Mouse (Mus musculus): ENCODE data around the gene Cacna1d. TPM values are rescaled to one million over a fixed set of nuclear protein-coding genes. Genes with fewer than 3 reads are reported as not detected.

Cacna1d gene
- total and polyA plus RNA-seq, 3 experiments: 0.04 to 0.66 (median 0.08) TPM

DNA sequence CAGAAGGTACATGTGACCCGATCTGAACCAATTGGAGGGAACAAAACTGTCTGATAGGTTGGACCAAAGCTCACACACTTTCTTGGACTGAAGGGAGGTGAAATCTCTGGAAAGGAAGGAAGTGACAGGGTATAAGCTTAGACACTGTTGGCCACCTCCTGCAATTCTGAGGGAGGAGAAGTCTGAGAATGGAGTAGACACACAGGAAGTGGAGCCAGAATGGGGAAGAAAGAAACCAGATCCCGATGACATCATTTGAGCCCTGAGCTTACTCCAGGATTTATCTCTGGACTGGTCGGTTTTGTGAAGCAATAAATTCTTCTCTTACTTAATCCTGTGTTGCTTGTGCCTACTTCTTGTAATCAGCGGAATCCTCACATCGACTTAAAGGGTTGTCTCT lies 166.3 kb downstream of the Cacna1d start:
- H3K27me3 ChIP-seq (replicated peaks): no peaks in the 10 kb centered on the region
- no peak overlapping the region for H3K4me2 ChIP-seq (ENCODE audit: insufficient read depth, low read depth, poor library complexity, severe bottlenecking)
- no peaks in the 10 kb centered on the region for H3K36me3 ChIP-seq (replicated peaks in 1 of 2; ENCODE audit: control insufficient read depth in 1 of 2, insufficient read depth in 1 of 2, low read length in 1 of 2)
- no peak overlapping the region for H3K4me3 ChIP-seq (replicated peaks in 1 of 3; ENCODE audit: low read depth in 2 of 3, low read length in 2 of 3, poor library complexity in 1 of 3)
- H3K9me3 ChIP-seq (replicated peaks; ENCODE audit: low read length): no peaks in the 10 kb centered on the region
- H3K9ac ChIP-seq (ENCODE audit: insufficient read depth, low read depth): no peak overlapping the region
- H3K4me1 ChIP-seq (ENCODE audit: control insufficient read depth in 1 of 2, insufficient read depth in 2 of 2): no peaks in the 10 kb centered on the region
- dilution Hi-C loops (cut with MboI; ENCODE audit: extremely low pct_ligation_motif_present, extremely low pct_unique_long_range_greater_than_20kb, low sequenced_read_pairs): no loop called here
- H3K27ac ChIP-seq (ENCODE audit: insufficient read depth, low read depth): no peak overlapping the region
- DNase-seq (ENCODE audit: extremely low read depth): no peak
- in situ Hi-C loops (cut with MboI; ENCODE audit: low pct_ligation_motif_present, low pct_unique_long_range_greater_than_20kb, low sequenced_read_pairs): no loop called here
- H3K79me2 ChIP-seq (replicated peaks; ENCODE audit: control insufficient read depth, extremely low read depth, insufficient read depth, poor library complexity, severe bottlenecking): no peaks in the 10 kb centered on the region
- TF ChIP-seq BHLHE40 (IDR thresholded peaks at IDR 0.05; ENCODE audit: low read depth, low read length) (no peak), MYC (IDR thresholded peaks at IDR 0.05; ENCODE audit: low read depth, low read length) (no peak), CTCF (conservative IDR thresholded peaks at IDR 0.05 in 1 of 2, IDR thresholded peaks at IDR 0.05 in 1 of 2; ENCODE audit: low read depth in 2 of 2, low read length in 2 of 2) (no peak), UBTF (IDR thresholded peaks at IDR 0.05; ENCODE audit: low read depth, low read length) (no peak), PAX5 (IDR thresholded peaks at IDR 0.05; ENCODE audit: low read length) (no peak)

DNA sequence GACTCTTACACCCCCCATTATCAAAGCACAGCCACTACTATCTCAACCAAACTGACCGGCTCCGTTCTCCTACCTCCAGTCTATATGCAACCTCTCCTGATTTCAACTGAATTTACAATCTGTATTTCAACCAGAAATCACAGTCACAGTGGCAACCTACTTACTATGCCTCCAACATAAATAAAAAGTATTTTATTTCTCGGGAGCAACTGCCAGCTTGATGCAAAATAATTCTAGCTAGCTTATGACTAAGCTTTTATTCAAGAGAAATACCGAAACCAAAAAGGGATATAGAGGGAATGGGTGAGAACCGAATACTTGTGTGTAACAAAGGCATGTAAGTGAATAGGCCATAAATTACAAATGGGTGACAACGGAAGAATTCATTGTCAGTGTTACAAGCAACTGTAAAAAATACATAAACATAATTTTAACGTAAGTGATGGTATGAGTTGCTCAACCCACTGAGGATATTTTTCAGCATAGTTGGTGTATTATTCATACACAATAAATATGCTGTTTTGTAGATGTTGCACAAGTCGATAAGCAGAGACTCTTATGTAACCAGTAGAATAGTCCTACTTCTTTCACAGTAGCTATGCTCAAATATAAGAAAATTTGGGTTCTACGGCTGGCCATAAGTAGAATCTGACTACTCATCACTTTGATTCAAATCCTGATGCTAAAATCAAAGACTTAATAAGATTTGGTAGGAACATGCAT lies 172.4 kb downstream of the Cacna1d start:
- Histone ChIP-seq H3K9ac (ENCODE audit: insufficient read depth, low read depth) (no peak overlapping the region), H3K36me3 (replicated peaks in 1 of 2; ENCODE audit: control insufficient read depth in 1 of 2, insufficient read depth in 1 of 2, low read length in 1 of 2) (no peaks in the 10 kb centered on the region), H3K79me2 (replicated peaks; ENCODE audit: control insufficient read depth, extremely low read depth, insufficient read depth, poor library complexity, severe bottlenecking) (no peaks in the 10 kb centered on the region), H3K4me2 (ENCODE audit: insufficient read depth, low read depth, poor library complexity, severe bottlenecking) (no peak overlapping the region), H3K9me3 (replicated peaks; ENCODE audit: low read length) (no peaks in the 10 kb centered on the region), H3K4me1 (ENCODE audit: control insufficient read depth in 1 of 2, insufficient read depth in 2 of 2) (no peaks in the 10 kb centered on the region), H3K4me3 (replicated peaks in 1 of 3; ENCODE audit: low read depth in 2 of 3, low read length in 2 of 3, poor library complexity in 1 of 3) (no peak overlapping the region), H3K27ac (ENCODE audit: insufficient read depth, low read depth) (no peak overlapping the region), H3K27me3 (replicated peaks) (no peaks in the 10 kb centered on the region)
- no peak for DNase-seq (ENCODE audit: extremely low read depth)
- dilution Hi-C loops (cut with MboI; ENCODE audit: extremely low pct_ligation_motif_present, extremely low pct_unique_long_range_greater_than_20kb, low sequenced_read_pairs) (no loop called here), in situ Hi-C loops (cut with MboI; ENCODE audit: low pct_ligation_motif_present, low pct_unique_long_range_greater_than_20kb, low sequenced_read_pairs) (no loop called here)
- TF ChIP-seq E2F4 (IDR thresholded peaks at IDR 0.05; ENCODE audit: insufficient replicate concordance, low read depth, low read length) (no peak), NRF1 (IDR thresholded peaks at IDR 0.05; ENCODE audit: low read depth, low read length) (no peak), ZMIZ1 (IDR thresholded peaks at IDR 0.05; ENCODE audit: low read depth, low read length) (no peak), USF2 (conservative IDR thresholded peaks at IDR 0.05; ENCODE audit: low read depth, low read length) (no peak), ZKSCAN1 (IDR thresholded peaks at IDR 0.05; ENCODE audit: borderline replicate concordance, low read depth, low read length) (no peak), MXI1 (IDR thresholded peaks at IDR 0.05; ENCODE audit: low read depth, low read length) (no peak), ZC3H11A (IDR thresholded peaks at IDR 0.05; ENCODE audit: low read depth, low read length) (no peak), JUND (conservative IDR thresholded peaks at IDR 0.05; ENCODE audit: low read depth, low read length) (no peak)

DNA sequence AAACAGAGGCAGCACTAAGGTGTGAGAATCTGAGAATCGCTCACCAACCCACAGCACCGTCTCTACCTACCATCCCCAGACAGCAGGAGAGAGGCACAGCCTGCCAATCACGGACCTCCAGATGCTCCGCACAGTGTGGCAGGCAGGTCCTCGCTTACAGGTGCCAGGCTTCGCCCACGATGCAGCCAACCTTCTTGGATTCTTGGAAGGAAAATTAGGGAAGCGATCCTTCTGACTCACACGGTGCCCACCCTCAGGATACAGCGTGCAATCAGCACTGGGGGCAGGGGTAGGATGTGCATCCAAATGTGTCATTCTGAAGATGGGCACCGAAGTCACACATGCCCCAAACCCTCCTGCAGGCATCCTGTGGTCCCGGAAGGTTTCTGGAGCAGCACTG lies 173.0 kb downstream of the Cacna1d start:
- Histone ChIP-seq H3K4me2 (ENCODE audit: insufficient read depth, low read depth, poor library complexity, severe bottlenecking) (no peak overlapping the region), H3K79me2 (replicated peaks; ENCODE audit: control insufficient read depth, extremely low read depth, insufficient read depth, poor library complexity, severe bottlenecking) (no peaks in the 10 kb centered on the region), H3K36me3 (replicated peaks in 1 of 2; ENCODE audit: control insufficient read depth in 1 of 2, insufficient read depth in 1 of 2, low read length in 1 of 2) (no peaks in the 10 kb centered on the region), H3K27me3 (replicated peaks) (no peaks in the 10 kb centered on the region), H3K4me1 (ENCODE audit: control insufficient read depth in 1 of 2, insufficient read depth in 2 of 2) (no peaks in the 10 kb centered on the region), H3K4me3 (replicated peaks in 1 of 3; ENCODE audit: low read depth in 2 of 3, low read length in 2 of 3, poor library complexity in 1 of 3) (no peak overlapping the region), H3K9ac (ENCODE audit: insufficient read depth, low read depth) (no peak overlapping the region), H3K27ac (ENCODE audit: insufficient read depth, low read depth) (no peak overlapping the region), H3K9me3 (replicated peaks; ENCODE audit: low read length) (no peaks in the 10 kb centered on the region)
- TF ChIP-seq RAD21 (IDR thresholded peaks at IDR 0.05; ENCODE audit: low read depth, low read length) (no peak), BHLHE40 (IDR thresholded peaks at IDR 0.05; ENCODE audit: low read depth, low read length) (no peak), ZNF384 (IDR thresholded peaks at IDR 0.05; ENCODE audit: low read depth, low read length) (no peak), E2F4 (IDR thresholded peaks at IDR 0.05; ENCODE audit: insufficient replicate concordance, low read depth, low read length) (no peak), POLR2A (IDR thresholded peaks at IDR 0.05; ENCODE audit: low read depth, low read length) (no peak), UBTF (IDR thresholded peaks at IDR 0.05; ENCODE audit: low read depth, low read length) (no peak), EP300 (IDR thresholded peaks at IDR 0.05; ENCODE audit: low read length) (no peak), JUND (conservative IDR thresholded peaks at IDR 0.05; ENCODE audit: low read depth, low read length) (no peak), ZC3H11A (IDR thresholded peaks at IDR 0.05; ENCODE audit: low read depth, low read length) (no peak), CTCF (conservative IDR thresholded peaks at IDR 0.05 in 1 of 2, IDR thresholded peaks at IDR 0.05 in 1 of 2; ENCODE audit: low read depth in 2 of 2, low read length in 2 of 2) (no peak), MAZ (IDR thresholded peaks at IDR 0.05; ENCODE audit: low read depth, low read length) (no peak), JUN (IDR thresholded peaks at IDR 0.05; ENCODE audit: insufficient read depth, low read depth, low read length) (no peak), MAX (IDR thresholded peaks at IDR 0.05; ENCODE audit: low read length) (no peak), ZKSCAN1 (IDR thresholded peaks at IDR 0.05; ENCODE audit: borderline replicate concordance, low read depth, low read length) (no peak)
- DNase-seq (ENCODE audit: extremely low read depth): no peak
- in situ Hi-C loops (cut with MboI; ENCODE audit: low pct_ligation_motif_present, low pct_unique_long_range_greater_than_20kb, low sequenced_read_pairs): no loop called here
- dilution Hi-C loops (cut with MboI; ENCODE audit: extremely low pct_ligation_motif_present, extremely low pct_unique_long_range_greater_than_20kb, low sequenced_read_pairs): no loop called here

All from CH12.LX (cell line).